Mouse (Mus musculus) ES-E14 (cell line): ENCODE measurements around the gene Itpr1. TPM values are rescaled to one million over a fixed set of nuclear protein-coding genes. Genes with fewer than 3 reads are reported as not detected.

Experiments used
- DNase-seq: peaks from one replicate; pipeline ENCODE4 v3.0.0-alpha.2; 2013; ENCODE audit warnings: low read depth, low spot score
- H3K27ac ChIP-seq: 2 replicates; pipeline ENCODE4 v1.5.1; 2012; ENCODE audit warnings: low read depth, mild to moderate bottlenecking, low read length, moderate library complexity, mixed read lengths; ENCODE audit not compliant: poor library complexity, insufficient read depth, severe bottlenecking
- H3K36me3 ChIP-seq: 2 replicates; pipeline ENCODE4 v1.6.1; 2012; ENCODE audit warnings: mild to moderate bottlenecking, low read length, moderate library complexity, mixed read lengths; ENCODE audit not compliant: control insufficient read depth, poor library complexity, insufficient read depth, severe bottlenecking
- H3K4me1 ChIP-seq, 2 experiments: fragments of 150-350 bp in 1 of 2; sonication (generic) in 1 of 2; 2 replicates each; pipeline ENCODE4 v1.6.1; 2012; ENCODE audit warnings: low read length in 2 of 2, mild to moderate bottlenecking in 1 of 2, mixed read lengths in 1 of 2; ENCODE audit not compliant: control insufficient read depth in 2 of 2, insufficient read depth in 2 of 2, poor library complexity in 1 of 2
- H3K4me3 ChIP-seq, 2 experiments: fragments of 150-350 bp in 1 of 2; sonication (generic) in 1 of 2; 2 replicates each; pipeline ENCODE4 v1.5.1; 2012; ENCODE audit warnings: low read length in 2 of 2, low read depth in 1 of 2, mild to moderate bottlenecking in 1 of 2, mixed read lengths in 1 of 2; ENCODE audit not compliant: insufficient read depth in 1 of 2, poor library complexity in 1 of 2, severe bottlenecking in 1 of 2
- H3K9ac ChIP-seq: 2 replicates; pipeline ENCODE4 v1.6.1; 2012; ENCODE audit warnings: low read depth, mild to moderate bottlenecking, low read length, mixed read lengths; ENCODE audit not compliant: poor library complexity, insufficient read depth, severe bottlenecking
- H3K9me3 ChIP-seq: fragments of 150-350 bp; sonication (generic); 2 replicates; pipeline ENCODE4 v1.6.1; 2012; ENCODE audit warnings: low read depth, mild to moderate bottlenecking, low read length; ENCODE audit not compliant: control insufficient read depth, insufficient read depth
- CHD2 ChIP-seq: IDR thresholded peaks from 2 replicates; pipeline ENCODE4 v1.6.1; 2014; ENCODE audit warnings: mild to moderate bottlenecking, low read depth, low read length, inconsistent platforms
- HCFC1 ChIP-seq: IDR thresholded peaks from 2 replicates; pipeline ENCODE4 v1.6.1; 2012; ENCODE audit warnings: low read length, inconsistent platforms, borderline replicate concordance; ENCODE audit not compliant: insufficient read depth
- MAFK ChIP-seq: IDR thresholded peaks from 2 replicates; pipeline ENCODE4 v1.6.1; 2014; ENCODE audit warnings: mild to moderate bottlenecking, low read depth, low read length, inconsistent platforms; ENCODE audit not compliant: insufficient read depth
- ZC3H11A ChIP-seq: IDR thresholded peaks from 2 replicates; pipeline ENCODE4 v1.6.1; 2012; ENCODE audit warnings: low read depth, mild to moderate bottlenecking, inconsistent platforms, low read length, borderline replicate concordance
- ZNF384 ChIP-seq: IDR thresholded peaks from 2 replicates; pipeline ENCODE4 v1.6.1; 2012; ENCODE audit warnings: low read depth, low read length, inconsistent platforms
- in situ Hi-C, 2 experiments: fragments of 600-800 bp; cut with MboI; formaldehyde crosslinking; loops; one replicate each; pipeline ENCODE4 v1.15.1; 2025; ENCODE audit warnings: low sequenced_read_pairs in 2 of 2, inconsistent platforms in 1 of 2; ENCODE audit not compliant: unreplicated experiment in 2 of 2
- total RNA-seq: library from RNA; depleted of rRNA; stranded (reverse); fragments of 300-350 nt; gene quantifications from 2 replicates; pipeline ENCODE4 v1.2.3, GENCODE M21; 2012

Itpr1 gene
- total RNA-seq, 1 experiment, result 52.8 TPM

DNA sequence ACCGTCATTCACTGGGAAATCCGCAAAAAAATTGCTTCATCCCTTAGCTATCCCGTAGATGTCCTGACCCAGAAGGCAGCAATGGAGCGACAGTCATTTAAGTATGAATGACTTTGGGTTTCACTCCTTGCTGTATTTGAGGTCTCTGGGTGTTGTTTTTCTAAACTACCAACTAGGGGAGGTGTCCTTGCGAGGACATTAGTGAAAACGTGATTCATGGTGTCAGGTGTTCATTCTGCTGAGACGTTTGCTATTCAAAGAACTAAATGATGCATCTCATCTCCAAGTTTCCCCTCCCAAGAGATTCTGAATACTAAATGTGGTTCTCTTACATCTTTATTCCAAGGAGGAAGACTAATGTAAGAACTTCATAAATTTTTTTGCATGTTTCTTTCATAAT, 332.0 kb downstream of the Itpr1 start:
- Histone ChIP-seq H3K9ac (no peak overlapping the region), H3K36me3 (no peaks in the 10 kb centered on the region), H3K4me1 (peaks cover 0 to 5% of the 10 kb centered on the region in 2 experiments; a peak in 1 of 4 replicates), H3K9me3 (no peaks in the 10 kb centered on the region), H3K27ac (no peak overlapping the region), H3K4me3 (no peak overlapping the region)
- TF ChIP-seq ZC3H11A (no peak), ZNF384 (no peak), HCFC1 (no peak), MAFK (no peak), CHD2 (no peak)
- DNase-seq, result no peak
- in situ Hi-C loops, result no loop called here

DNA sequence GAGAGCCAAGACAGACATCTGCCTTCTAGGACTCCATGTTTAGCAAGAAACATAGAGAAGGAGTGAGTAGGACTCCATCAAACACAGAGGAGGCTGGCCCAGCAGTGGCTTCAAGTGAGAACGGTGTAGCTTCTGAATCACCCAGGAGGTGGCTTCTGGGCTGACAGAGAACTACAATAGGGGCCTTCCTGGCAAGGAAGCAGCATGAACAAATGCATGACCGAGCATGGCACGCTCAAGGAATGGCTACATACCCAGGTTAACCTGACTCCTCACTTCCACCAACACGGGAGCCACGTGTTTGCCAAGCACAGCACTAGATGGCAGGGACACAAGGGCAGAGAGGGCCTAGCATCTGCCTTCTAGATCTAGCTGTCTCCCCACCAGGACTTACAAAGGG, 332.6 kb downstream of the Itpr1 start:
- Histone ChIP-seq H3K9me3 (no peaks in the 10 kb centered on the region), H3K36me3 (no peaks in the 10 kb centered on the region), H3K9ac (no peak overlapping the region), H3K4me1 (peaks cover 0 to 5% of the 10 kb centered on the region in 2 experiments; a peak in 1 of 4 replicates), H3K27ac (no peak overlapping the region), H3K4me3 (no peak overlapping the region)
- in situ Hi-C loops, result no loop called here
- no peak for DNase-seq
- no peak for TF ChIP-seq ZC3H11A
- no peak for TF ChIP-seq ZNF384
- TF ChIP-seq CHD2, result no peak
- TF ChIP-seq HCFC1, result no peak

DNA sequence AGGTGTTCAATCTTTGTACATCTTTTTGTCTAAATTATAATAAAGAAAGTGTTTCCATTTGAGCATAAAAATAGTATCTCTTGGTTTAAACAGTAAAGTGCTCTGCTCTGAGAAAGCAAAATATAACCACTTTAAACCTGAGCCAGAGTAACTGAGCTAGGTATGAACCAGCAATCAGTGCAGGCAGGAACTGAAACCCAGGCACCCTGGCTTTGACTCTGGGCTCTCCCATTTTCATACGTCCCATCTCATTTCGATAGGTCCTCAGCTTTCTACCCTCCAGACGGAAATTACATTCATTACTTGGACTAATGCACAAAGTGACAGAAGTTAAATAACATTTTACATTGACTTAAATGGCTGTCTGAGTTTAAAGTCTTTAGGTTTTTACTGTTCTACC, 335.5 kb downstream of the Itpr1 start:
- peaks cover 0 to 5% of the 10 kb centered on the region in 2 experiments; a peak in 1 of 4 replicates for H3K4me1 ChIP-seq
- H3K9me3 ChIP-seq, result no peaks in the 10 kb centered on the region
- TF ChIP-seq ZC3H11A (no peak), CHD2 (no peak), ZNF384 (no peak), MAFK (no peak), HCFC1 (no peak)
- H3K27ac ChIP-seq, result no peak overlapping the region
- H3K36me3 ChIP-seq, result no peaks in the 10 kb centered on the region
- no peak overlapping the region for H3K4me3 ChIP-seq
- H3K9ac ChIP-seq, result no peak overlapping the region
- DNase-seq, result no peak
- in situ Hi-C loops, result no loop called here

DNA sequence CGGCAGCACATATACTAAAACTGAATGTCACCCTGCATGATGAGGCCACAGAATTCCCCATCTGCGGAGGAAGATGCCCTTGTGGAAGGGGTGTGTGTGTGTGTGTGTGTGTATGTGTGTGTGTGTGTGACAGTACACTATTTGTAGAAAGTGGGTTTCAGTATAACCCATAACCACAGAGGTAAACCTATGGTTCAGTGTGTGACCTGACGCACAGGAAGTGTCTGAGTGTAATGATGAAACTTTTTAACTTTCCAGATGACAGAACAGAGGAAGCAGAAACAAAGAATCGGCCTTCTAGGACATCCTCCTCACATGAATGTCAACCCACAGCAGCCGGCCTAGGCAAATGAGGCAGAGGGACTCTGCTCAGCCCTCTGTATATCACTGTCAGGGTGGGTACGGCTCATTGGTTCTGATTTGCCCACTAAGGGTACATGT, 336.6 kb downstream of the Itpr1 start:
- H3K4me3 ChIP-seq, result no peak overlapping the region
- peaks cover 0 to 1% of the 10 kb centered on the region in 2 experiments; a peak in 1 of 4 replicates for H3K4me1 ChIP-seq
- H3K36me3 ChIP-seq, result no peaks in the 10 kb centered on the region
- in situ Hi-C loops, result no loop called here
- H3K27ac ChIP-seq, result peak overlapping the region; percentile 28; the same call in 1 of the 2 replicates
- H3K9ac ChIP-seq, result no peak overlapping the region
- TF ChIP-seq ZC3H11A (no peak), MAFK (no peak), CHD2 (no peak), ZNF384 (no peak), HCFC1 (no peak)
- H3K9me3 ChIP-seq, result no peaks in the 10 kb centered on the region
- no peak for DNase-seq
